Mouse (Mus musculus): Measurements from ENCODE around the gene Hnrnpr. TPM values are rescaled to one million over a fixed set of nuclear protein-coding genes. Genes with fewer than 3 reads are reported as not detected.

Hnrnpr gene
- total and polyA plus RNA-seq, 2 experiments from 2014 or later, result 25.1 to 70.0 TPM

GRCm38 (mm10) chr4:136320016-136320415, 9.3 kb downstream of the Hnrnpr start:
- H3K4me2 ChIP-seq (ENCODE audit: low read depth, low read length), result no peak overlapping the region
- H3K27me3 ChIP-seq (ENCODE audit: control insufficient read depth, insufficient read depth, low read length), result no peaks in the 10 kb centered on the region
- DNase-seq (ENCODE audit: low spot score) (no peak), ATAC-seq (ENCODE audit: insufficient read depth, low read depth) (no peak)
- peaks cover 70% of the 10 kb centered on the region for H3K36me3 ChIP-seq (replicated peaks; ENCODE audit: control insufficient read depth, insufficient read depth, low read length)
- 59% methylated on average over 4 of the region's 4 CpGs for WGBS
- H3K9me3 ChIP-seq (replicated peaks; ENCODE audit: control insufficient read depth, low read length), result no peaks in the 10 kb centered on the region
- no peaks in the 10 kb centered on the region for H3K4me1 ChIP-seq (ENCODE audit: control insufficient read depth, insufficient read depth)
- H3K9ac ChIP-seq (replicated peaks; ENCODE audit: low read depth, low read length), result no peak overlapping the region
- H3K27ac ChIP-seq (ENCODE audit: low read depth), result no peak overlapping the region
- H3K4me3 ChIP-seq (ENCODE audit: low read depth, low read length), result no peak overlapping the region
- TF ChIP-seq CTCF (IDR thresholded peaks at IDR 0.05; ENCODE audit: low read depth), result no peak
- no peak for TF ChIP-seq EP300 (IDR thresholded peaks at IDR 0.05; ENCODE audit: low read depth)

- peaks cover 56% of the 10 kb centered on the region for H3K36me3 ChIP-seq (replicated peaks; ENCODE audit: control insufficient read depth, insufficient read depth, low read length)
- no peaks in the 10 kb centered on the region for H3K4me1 ChIP-seq (ENCODE audit: control insufficient read depth, insufficient read depth)
- DNase-seq (ENCODE audit: low spot score) (no peak), ATAC-seq (ENCODE audit: insufficient read depth, low read depth) (no peak; the same call in 1 of the 2 replicates)
- H3K4me3 ChIP-seq (ENCODE audit: low read depth, low read length), result no peak overlapping the region
- H3K9ac ChIP-seq (replicated peaks; ENCODE audit: low read depth, low read length), result no peak overlapping the region
- 23% methylated on average over 2 of the region's 2 CpGs for WGBS
- H3K9me3 ChIP-seq (replicated peaks; ENCODE audit: control insufficient read depth, low read length), result no peaks in the 10 kb centered on the region
- H3K4me2 ChIP-seq (ENCODE audit: low read depth, low read length), result no peak overlapping the region
- no peak overlapping the region for H3K27ac ChIP-seq (ENCODE audit: low read depth)
- H3K27me3 ChIP-seq (ENCODE audit: control insufficient read depth, insufficient read depth, low read length), result no peaks in the 10 kb centered on the region
- no peak for TF ChIP-seq EP300 (IDR thresholded peaks at IDR 0.05; ENCODE audit: low read depth)
- TF ChIP-seq CTCF (IDR thresholded peaks at IDR 0.05; ENCODE audit: low read depth), result peak; percentile 43
Measured at GRCm38 (mm10) chr4:136324226-136324625, 13.5 kb downstream of the Hnrnpr start.

- DNase-seq (ENCODE audit: low spot score) (no peak), ATAC-seq (ENCODE audit: insufficient read depth, low read depth) (no peak)
- H3K9me3 ChIP-seq (replicated peaks; ENCODE audit: control insufficient read depth, low read length), result no peaks in the 10 kb centered on the region
- no peak overlapping the region for H3K9ac ChIP-seq (replicated peaks; ENCODE audit: low read depth, low read length)
- no peak overlapping the region for H3K27ac ChIP-seq (ENCODE audit: low read depth)
- H3K36me3 ChIP-seq (replicated peaks; ENCODE audit: control insufficient read depth, insufficient read depth, low read length), result peaks cover 46% of the 10 kb centered on the region
- no peaks in the 10 kb centered on the region for H3K27me3 ChIP-seq (ENCODE audit: control insufficient read depth, insufficient read depth, low read length)
- no peak for TF ChIP-seq EP300 (IDR thresholded peaks at IDR 0.05; ENCODE audit: low read depth)
- TF ChIP-seq CTCF (IDR thresholded peaks at IDR 0.05; ENCODE audit: low read depth), result no peak
- H3K4me3 ChIP-seq (ENCODE audit: low read depth, low read length), result no peak overlapping the region
- no peaks in the 10 kb centered on the region for H3K4me1 ChIP-seq (ENCODE audit: control insufficient read depth, insufficient read depth)
- WGBS, result 45% methylated on average over 5 of the region's 5 CpGs
- H3K4me2 ChIP-seq (ENCODE audit: low read depth, low read length), result no peak overlapping the region
Measured at GRCm38 (mm10) chr4:136327238-136327637, 16.5 kb downstream of the Hnrnpr start.

- Histone ChIP-seq H3K36me3 (replicated peaks; ENCODE audit: control insufficient read depth, insufficient read depth, low read length) (peaks cover 51% of the 10 kb centered on the region), H3K27ac (ENCODE audit: low read depth) (0 out of 2 replicates have a peak overlapping the region, but pooled peaks have one; percentile 11), H3K4me1 (ENCODE audit: control insufficient read depth, insufficient read depth) (no peaks in the 10 kb centered on the region), H3K27me3 (ENCODE audit: control insufficient read depth, insufficient read depth, low read length) (no peaks in the 10 kb centered on the region), H3K9ac (replicated peaks; ENCODE audit: low read depth, low read length) (no peak overlapping the region), H3K4me3 (ENCODE audit: low read depth, low read length) (no peak overlapping the region), H3K4me2 (ENCODE audit: low read depth, low read length) (no peak overlapping the region), H3K9me3 (replicated peaks; ENCODE audit: control insufficient read depth, low read length) (no peaks in the 10 kb centered on the region)
- TF ChIP-seq CTCF (IDR thresholded peaks at IDR 0.05; ENCODE audit: low read depth), result peak; percentile 38
- no peak for TF ChIP-seq EP300 (IDR thresholded peaks at IDR 0.05; ENCODE audit: low read depth)
- DNase-seq (ENCODE audit: low spot score) (no peak), ATAC-seq (ENCODE audit: insufficient read depth, low read depth) (no peak)
Measured at GRCm38 (mm10) chr4:136328115-136328514, 17.4 kb downstream of the Hnrnpr start.

GRCm38 (mm10) chr4:136331709-136332108, 21.0 kb downstream of the Hnrnpr start:
- WGBS, result 91% methylated on average over 3 of the region's 3 CpGs
- Histone ChIP-seq H3K9ac (replicated peaks; ENCODE audit: low read depth, low read length) (no peak overlapping the region), H3K9me3 (replicated peaks; ENCODE audit: control insufficient read depth, low read length) (no peaks in the 10 kb centered on the region), H3K4me2 (ENCODE audit: low read depth, low read length) (no peak overlapping the region), H3K27me3 (ENCODE audit: control insufficient read depth, insufficient read depth, low read length) (no peaks in the 10 kb centered on the region), H3K36me3 (replicated peaks; ENCODE audit: control insufficient read depth, insufficient read depth, low read length) (peaks cover 53% of the 10 kb centered on the region), H3K4me3 (ENCODE audit: low read depth, low read length) (no peak overlapping the region), H3K27ac (ENCODE audit: low read depth) (no peak overlapping the region), H3K4me1 (ENCODE audit: control insufficient read depth, insufficient read depth) (peaks cover 5% of the 10 kb centered on the region; the same call in 1 of the 2 replicates)
- TF ChIP-seq EP300 (IDR thresholded peaks at IDR 0.05; ENCODE audit: low read depth), result no peak
- TF ChIP-seq CTCF (IDR thresholded peaks at IDR 0.05; ENCODE audit: low read depth), result no peak
- DNase-seq (ENCODE audit: low spot score), result no peak
- ATAC-seq (ENCODE audit: insufficient read depth, low read depth), result no peak

- Histone ChIP-seq H3K27ac (ENCODE audit: low read depth) (no peak overlapping the region), H3K36me3 (replicated peaks; ENCODE audit: control insufficient read depth, insufficient read depth, low read length) (peaks cover 55% of the 10 kb centered on the region), H3K9ac (replicated peaks; ENCODE audit: low read depth, low read length) (no peak overlapping the region), H3K9me3 (replicated peaks; ENCODE audit: control insufficient read depth, low read length) (no peaks in the 10 kb centered on the region), H3K4me2 (ENCODE audit: low read depth, low read length) (no peak overlapping the region), H3K4me1 (ENCODE audit: control insufficient read depth, insufficient read depth) (peaks cover 5% of the 10 kb centered on the region; the same call in 1 of the 2 replicates), H3K4me3 (ENCODE audit: low read depth, low read length) (no peak overlapping the region), H3K27me3 (ENCODE audit: control insufficient read depth, insufficient read depth, low read length) (no peaks in the 10 kb centered on the region)
- WGBS, result 61% methylated on average over 3 of the region's 3 CpGs
- no peak for DNase-seq (ENCODE audit: low spot score)
- TF ChIP-seq CTCF (IDR thresholded peaks at IDR 0.05; ENCODE audit: low read depth) (no peak), EP300 (IDR thresholded peaks at IDR 0.05; ENCODE audit: low read depth) (no peak)
- no peak for ATAC-seq (ENCODE audit: insufficient read depth, low read depth)
Measured at GRCm38 (mm10) chr4:136333191-136333590, 22.4 kb downstream of the Hnrnpr start.
